Mouse (Mus musculus): ENCODE data around the gene Cish. TPM values are rescaled to one million over a fixed set of nuclear protein-coding genes. Genes with fewer than 3 reads are reported as not detected.

Gene Cish
- polyA plus RNA-seq, 1 experiment, result 2.3 TPM

DNA sequence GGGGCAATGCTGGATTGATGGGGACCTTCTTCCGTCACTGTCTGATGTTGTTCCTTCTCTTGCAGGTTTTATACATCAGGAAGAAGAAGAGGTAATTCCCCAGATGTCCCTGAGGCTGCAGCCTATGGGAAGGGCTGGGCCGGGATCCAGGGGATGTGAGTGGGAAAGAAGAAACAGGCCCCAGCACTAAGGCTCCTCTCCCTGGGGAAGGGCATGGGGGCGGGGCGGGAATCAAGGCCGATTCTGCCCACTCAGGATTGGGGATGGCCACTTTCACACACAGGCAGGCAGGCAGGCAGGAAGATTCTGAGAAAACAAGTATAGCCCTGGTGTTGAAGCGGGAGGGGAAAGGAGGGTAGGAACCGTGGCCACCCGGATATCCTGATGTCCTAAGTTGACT is 50.3 kb downstream of the Cish start:
- Histone ChIP-seq H3K79me2 (ENCODE audit: control insufficient read depth, insufficient read depth) (no peaks in the 10 kb centered on the region), H3ac (ENCODE audit: control insufficient read depth, insufficient read length, low read depth) (no peak overlapping the region), H3K36me3 (ENCODE audit: control insufficient read depth, insufficient read depth) (no peaks in the 10 kb centered on the region), H3K4me3 (ENCODE audit: insufficient read depth, poor library complexity, severe bottlenecking) (no peak overlapping the region), H3K79me3 (ENCODE audit: low read depth) (no peaks in the 10 kb centered on the region), H3K27me3 (ENCODE audit: control insufficient read depth, insufficient read depth, insufficient read length) (peaks cover 71% of the 10 kb centered on the region)
- TF ChIP-seq MAX (IDR thresholded peaks at IDR 0.05) (no peak), USF1 (IDR thresholded peaks at IDR 0.05; ENCODE audit: low read depth) (no peak), MYOG (IDR thresholded peaks at IDR 0.05; ENCODE audit: control insufficient read depth, extremely low read depth, insufficient read length) (no peak), FOSL1 (IDR thresholded peaks at IDR 0.05; ENCODE audit: insufficient read depth, low read length, poor library complexity, severe bottlenecking) (no peak), CEBPB (IDR thresholded peaks at IDR 0.05; ENCODE audit: low read depth) (no peak), CTCF (IDR thresholded peaks at IDR 0.05; ENCODE audit: control insufficient read depth, insufficient read depth, insufficient read length) (no peak), MYOD1 (IDR thresholded peaks at IDR 0.05; ENCODE audit: control insufficient read depth, insufficient read length, low read depth) (no peak)

DNA sequence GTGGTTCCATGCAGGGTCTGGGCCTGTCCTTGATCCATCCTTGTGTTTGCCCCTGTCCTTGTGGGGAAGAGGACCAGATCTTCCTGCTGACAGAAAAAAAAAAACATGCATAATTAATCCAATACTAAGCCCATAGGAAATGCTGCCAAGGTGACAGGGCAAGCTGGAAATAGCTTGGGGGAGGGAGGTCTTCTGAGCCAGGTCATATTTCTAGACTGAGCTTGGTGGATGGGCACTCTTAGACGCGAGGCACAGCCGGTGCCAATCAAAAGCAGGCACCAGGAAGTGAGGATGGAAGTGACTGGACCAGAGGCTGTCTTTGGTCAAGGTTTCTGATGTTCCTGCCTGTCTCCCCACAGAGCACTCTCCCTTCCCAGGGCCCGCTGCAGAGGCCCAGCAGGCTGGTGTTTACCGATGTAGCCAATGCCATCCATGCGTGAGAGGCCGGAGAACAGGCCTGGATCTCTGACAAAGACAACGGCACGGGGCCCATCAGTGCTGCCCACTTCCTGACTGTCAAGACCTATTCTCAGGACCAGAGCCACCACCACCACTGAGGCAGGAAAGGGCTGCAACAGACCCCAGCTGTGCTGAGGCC is 51.9 kb downstream of the Cish start:
- H3K27me3 ChIP-seq (ENCODE audit: control insufficient read depth, insufficient read depth, insufficient read length), result peaks cover 76% of the 10 kb centered on the region
- TF ChIP-seq MAX (IDR thresholded peaks at IDR 0.05) (no peak), CEBPB (IDR thresholded peaks at IDR 0.05; ENCODE audit: low read depth) (no peak), MYOG (IDR thresholded peaks at IDR 0.05; ENCODE audit: control insufficient read depth, extremely low read depth, insufficient read length) (no peak), FOSL1 (IDR thresholded peaks at IDR 0.05; ENCODE audit: insufficient read depth, low read length, poor library complexity, severe bottlenecking) (no peak), CTCF (IDR thresholded peaks at IDR 0.05; ENCODE audit: control insufficient read depth, insufficient read depth, insufficient read length) (no peak), USF1 (IDR thresholded peaks at IDR 0.05; ENCODE audit: low read depth) (no peak), MYOD1 (IDR thresholded peaks at IDR 0.05; ENCODE audit: control insufficient read depth, insufficient read length, low read depth) (no peak)
- H3K79me2 ChIP-seq (ENCODE audit: control insufficient read depth, insufficient read depth), result no peaks in the 10 kb centered on the region
- no peaks in the 10 kb centered on the region for H3K79me3 ChIP-seq (ENCODE audit: low read depth)
- no peaks in the 10 kb centered on the region for H3K36me3 ChIP-seq (ENCODE audit: control insufficient read depth, insufficient read depth)
- no peak overlapping the region for H3ac ChIP-seq (ENCODE audit: control insufficient read depth, insufficient read length, low read depth)
- no peak overlapping the region for H3K4me3 ChIP-seq (ENCODE audit: insufficient read depth, poor library complexity, severe bottlenecking)

- no peak for TF ChIP-seq MYOG (IDR thresholded peaks at IDR 0.05; ENCODE audit: control insufficient read depth, extremely low read depth, insufficient read length)
- no peak for TF ChIP-seq MAX (IDR thresholded peaks at IDR 0.05)
- TF ChIP-seq USF1 (IDR thresholded peaks at IDR 0.05; ENCODE audit: low read depth), result no peak
- TF ChIP-seq FOSL1 (IDR thresholded peaks at IDR 0.05; ENCODE audit: insufficient read depth, low read length, poor library complexity, severe bottlenecking), result no peak
- no peak for TF ChIP-seq CTCF (IDR thresholded peaks at IDR 0.05; ENCODE audit: control insufficient read depth, insufficient read depth, insufficient read length)
- no peak for TF ChIP-seq MYOD1 (IDR thresholded peaks at IDR 0.05; ENCODE audit: control insufficient read depth, insufficient read length, low read depth)
- no peak for TF ChIP-seq CEBPB (IDR thresholded peaks at IDR 0.05; ENCODE audit: low read depth)
- Histone ChIP-seq H3K27me3 (ENCODE audit: control insufficient read depth, insufficient read depth, insufficient read length) (peaks cover 75% of the 10 kb centered on the region), H3K79me2 (ENCODE audit: control insufficient read depth, insufficient read depth) (no peaks in the 10 kb centered on the region), H3K4me3 (ENCODE audit: insufficient read depth, poor library complexity, severe bottlenecking) (no peak overlapping the region), H3ac (ENCODE audit: control insufficient read depth, insufficient read length, low read depth) (no peak overlapping the region), H3K79me3 (ENCODE audit: low read depth) (no peaks in the 10 kb centered on the region), H3K36me3 (ENCODE audit: control insufficient read depth, insufficient read depth) (no peaks in the 10 kb centered on the region)
Measured at GRCm38 (mm10) chr9:107349321-107349720, 53.5 kb downstream of the Cish start.

Other genes with a start within 250 kb of the Cish start
- gene Dock3, start 64.1 kb upstream of the Cish start, polyA plus RNA-seq (2012; fragmentation: generic; extraction: Trizol), result 0.26 TPM
- 5.3 TPM for gene Mapkapk3, start 6.1 kb upstream of the Cish start, polyA plus RNA-seq (2012; fragmentation: generic; extraction: Trizol)
- 14.1 TPM for gene Hemk1, start 42.3 kb downstream of the Cish start, polyA plus RNA-seq (2012; fragmentation: generic; extraction: Trizol)
- 0.04 TPM for gene 6430571L13Rik, start 44.6 kb downstream of the Cish start, polyA plus RNA-seq (2012; fragmentation: generic; extraction: Trizol)
- gene Cacna2d2, start 103.6 kb downstream of the Cish start, polyA plus RNA-seq (2012; fragmentation: generic; extraction: Trizol), result 0.01 TPM
- gene Tmem115, start 237.9 kb downstream of the Cish start, polyA plus RNA-seq (2012; fragmentation: generic; extraction: Trizol), result 33.4 TPM
- 23.7 TPM for gene Cyb561d2, start 246.2 kb downstream of the Cish start, polyA plus RNA-seq (2012; fragmentation: generic; extraction: Trizol)
- gene Nprl2, start 246.2 kb downstream of the Cish start, polyA plus RNA-seq (2012; fragmentation: generic; extraction: Trizol), result 12.8 TPM